Mouse (Mus musculus): ENCODE data around the gene Pah. TPM values are rescaled to one million over a fixed set of nuclear protein-coding genes. Genes with fewer than 3 reads are reported as not detected.

Pah gene
- polyA plus RNA-seq, 1 experiment from 2014 or later = not detected

- no peaks in the 10 kb centered on the region for H3K36me3 ChIP-seq (ENCODE audit: control insufficient read depth, insufficient read depth, low read length)
- no peaks in the 10 kb centered on the region for H3K9me3 ChIP-seq (ENCODE audit: control insufficient read depth, low read length)
- no peak overlapping the region for H3K9ac ChIP-seq (ENCODE audit: low read length)
- ATAC-seq (ENCODE audit: insufficient number of reproducible peaks, insufficient read depth, low FRiP score, low read depth) = no peak
- peak overlapping the region; percentile 37 for H3K4me2 ChIP-seq (ENCODE audit: low read length)
- WGBS = under 1% methylated on average over 16 of the region's 16 CpGs
- no peak overlapping the region for H3K27ac ChIP-seq (replicated peaks in 1 of 2; ENCODE audit: control insufficient read depth in 1 of 2, insufficient read depth in 1 of 2, low read depth in 2 of 2, low read length in 2 of 2)
- H3K27me3 ChIP-seq (ENCODE audit: control insufficient read depth, insufficient read depth, low read length) = peaks cover 93% of the 10 kb centered on the region
- no peak overlapping the region for H3K4me3 ChIP-seq (ENCODE audit: control insufficient read depth in 1 of 2, insufficient read depth in 1 of 2, low read depth in 1 of 2, low read length in 2 of 2)
- H3K4me1 ChIP-seq (ENCODE audit: control insufficient read depth in 2 of 2, insufficient read depth in 2 of 2, low read length in 2 of 2) = peaks cover 5 to 12% of the 10 kb centered on the region in 2 experiments; a peak in 3 of 4 replicates
Measured at GRCm38 (mm10) chr10:87488429-87489145, 33.0 kb upstream of the Pah start.

- Histone ChIP-seq H3K36me3 (ENCODE audit: control insufficient read depth, insufficient read depth, low read length) (no peaks in the 10 kb centered on the region), H3K4me3 (ENCODE audit: control insufficient read depth in 1 of 2, insufficient read depth in 1 of 2, low read depth in 1 of 2, low read length in 2 of 2) (no peak overlapping the region), H3K4me1 (ENCODE audit: control insufficient read depth in 2 of 2, insufficient read depth in 2 of 2, low read length in 2 of 2) (peaks cover 5 to 19% of the 10 kb centered on the region in 2 experiments), H3K9ac (ENCODE audit: low read length) (no peak overlapping the region), H3K9me3 (ENCODE audit: control insufficient read depth, low read length) (no peaks in the 10 kb centered on the region), H3K27me3 (ENCODE audit: control insufficient read depth, insufficient read depth, low read length) (peaks cover 98% of the 10 kb centered on the region), H3K27ac (replicated peaks in 1 of 2; ENCODE audit: control insufficient read depth in 1 of 2, insufficient read depth in 1 of 2, low read depth in 2 of 2, low read length in 2 of 2) (no peak overlapping the region), H3K4me2 (ENCODE audit: low read length) (no peak overlapping the region)
- ATAC-seq (ENCODE audit: insufficient number of reproducible peaks, insufficient read depth, low FRiP score, low read depth) = no peak
- 8% methylated on average over 18 of the region's 18 CpGs for WGBS
Measured at GRCm38 (mm10) chr10:87489246-87490009, 32.2 kb upstream of the Pah start.

DNA sequence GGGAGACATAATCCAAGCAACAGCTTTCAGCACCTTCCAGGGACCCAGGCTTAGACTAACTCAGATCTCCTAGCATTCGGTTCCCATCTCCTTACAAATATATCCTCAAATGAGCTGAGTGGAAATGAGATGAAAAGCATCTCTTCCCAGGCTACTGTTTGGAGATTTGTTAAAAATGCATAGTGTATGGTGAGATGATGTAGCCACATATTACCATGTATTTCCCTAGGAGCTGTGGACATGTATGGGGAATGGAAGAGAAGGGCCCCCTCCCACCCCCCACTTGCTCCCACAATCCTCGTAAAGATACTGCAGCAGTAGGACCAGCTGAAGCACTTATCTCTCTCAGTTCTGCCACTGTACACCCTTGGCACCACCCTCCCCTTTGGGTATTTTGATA lies 31.3 kb upstream of the Pah start:
- no peak overlapping the region for H3K4me3 ChIP-seq (ENCODE audit: control insufficient read depth in 1 of 2, insufficient read depth in 1 of 2, low read depth in 1 of 2, low read length in 2 of 2)
- H3K9me3 ChIP-seq (ENCODE audit: control insufficient read depth, low read length) = no peaks in the 10 kb centered on the region
- H3K4me1 ChIP-seq (ENCODE audit: control insufficient read depth in 2 of 2, insufficient read depth in 2 of 2, low read length in 2 of 2) = peaks cover 5 to 22% of the 10 kb centered on the region in 2 experiments
- no peak for ATAC-seq (ENCODE audit: insufficient number of reproducible peaks, insufficient read depth, low FRiP score, low read depth)
- H3K36me3 ChIP-seq (ENCODE audit: control insufficient read depth, insufficient read depth, low read length) = no peaks in the 10 kb centered on the region
- 13% methylated on average over 2 of the region's 2 CpGs for WGBS
- H3K4me2 ChIP-seq (ENCODE audit: low read length) = no peak overlapping the region
- H3K27ac ChIP-seq (replicated peaks in 1 of 2; ENCODE audit: control insufficient read depth in 1 of 2, insufficient read depth in 1 of 2, low read depth in 2 of 2, low read length in 2 of 2) = no peak overlapping the region
- peaks cover 98% of the 10 kb centered on the region for H3K27me3 ChIP-seq (ENCODE audit: control insufficient read depth, insufficient read depth, low read length)
- H3K9ac ChIP-seq (ENCODE audit: low read length) = no peak overlapping the region

GRCm38 (mm10) chr10:87491485-87492040 lies 30.0 kb upstream of the Pah start:
- H3K9ac ChIP-seq (ENCODE audit: low read length) = no peak overlapping the region
- WGBS = 8% methylated on average over 11 of the region's 11 CpGs
- H3K9me3 ChIP-seq (ENCODE audit: control insufficient read depth, low read length) = no peaks in the 10 kb centered on the region; the same call in 1 of the 2 replicates
- no peaks in the 10 kb centered on the region for H3K36me3 ChIP-seq (ENCODE audit: control insufficient read depth, insufficient read depth, low read length)
- no peak overlapping the region for H3K4me3 ChIP-seq (ENCODE audit: control insufficient read depth in 1 of 2, insufficient read depth in 1 of 2, low read depth in 1 of 2, low read length in 2 of 2)
- H3K4me1 ChIP-seq (ENCODE audit: control insufficient read depth in 2 of 2, insufficient read depth in 2 of 2, low read length in 2 of 2) = peaks cover 0 to 13% of the 10 kb centered on the region in 2 experiments; a peak in 2 of 4 replicates
- peaks cover 96% of the 10 kb centered on the region for H3K27me3 ChIP-seq (ENCODE audit: control insufficient read depth, insufficient read depth, low read length)
- no peak for ATAC-seq (ENCODE audit: insufficient number of reproducible peaks, insufficient read depth, low FRiP score, low read depth)
- H3K4me2 ChIP-seq (ENCODE audit: low read length) = no peak overlapping the region
- no peak overlapping the region for H3K27ac ChIP-seq (replicated peaks in 1 of 2; ENCODE audit: control insufficient read depth in 1 of 2, insufficient read depth in 1 of 2, low read depth in 2 of 2, low read length in 2 of 2)

GRCm38 (mm10) chr10:87492332-87492660 lies 29.3 kb upstream of the Pah start:
- no peak overlapping the region; the same call in 1 of the 2 replicates for H3K9ac ChIP-seq (ENCODE audit: low read length)
- WGBS = under 1% methylated on average over 26 of the region's 26 CpGs
- ATAC-seq (ENCODE audit: insufficient number of reproducible peaks, insufficient read depth, low FRiP score, low read depth) = no peak

DNA sequence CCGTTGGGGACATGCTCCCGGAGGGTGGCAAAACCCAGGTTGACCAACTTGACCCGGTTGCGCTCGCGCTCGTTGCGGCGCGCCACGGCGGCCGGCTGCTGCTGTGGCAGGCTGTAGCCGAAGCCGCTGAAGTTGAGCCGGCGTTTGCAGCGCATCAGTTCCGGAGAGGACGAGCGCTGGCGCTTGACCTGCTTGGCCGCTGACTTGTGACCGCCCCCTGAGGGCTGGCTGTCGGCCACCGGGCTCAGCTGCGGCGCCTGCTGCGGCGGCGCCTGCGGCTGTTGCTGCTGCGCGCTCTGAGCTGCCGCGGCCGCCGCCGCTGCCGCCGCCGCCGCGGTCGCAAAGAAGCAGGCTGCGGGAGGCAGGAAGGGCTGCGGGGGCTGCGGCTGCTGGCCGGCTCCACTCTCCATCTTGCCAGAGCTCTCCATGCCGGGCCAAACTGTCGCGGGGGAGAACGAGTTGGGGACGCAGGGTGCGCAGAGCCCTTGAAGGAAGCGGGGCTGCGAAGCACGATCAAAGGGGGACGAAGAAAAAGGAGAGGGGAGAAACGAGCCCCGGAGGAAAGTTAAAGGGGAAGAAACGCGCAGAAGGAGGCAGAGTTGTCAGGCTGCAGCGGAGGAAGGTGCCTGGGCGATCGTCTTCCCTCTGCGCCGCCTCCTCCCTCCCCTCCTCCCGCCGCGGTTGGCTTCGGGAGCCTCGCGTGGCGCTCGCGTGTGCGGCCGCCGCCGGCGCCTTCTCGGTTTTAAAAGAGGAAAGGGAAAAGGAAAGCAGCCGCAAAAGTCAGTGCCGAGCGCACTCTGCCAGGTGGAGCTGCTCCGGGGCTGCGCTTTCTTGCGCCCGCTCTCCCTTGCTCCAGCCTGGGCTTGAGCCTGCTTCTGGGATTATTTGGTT lies 28.7 kb upstream of the Pah start:
- peaks cover 0 to 13% of the 10 kb centered on the region in 2 experiments; a peak in 2 of 4 replicates for H3K4me1 ChIP-seq (ENCODE audit: control insufficient read depth in 2 of 2, insufficient read depth in 2 of 2, low read length in 2 of 2)
- no peaks in the 10 kb centered on the region for H3K36me3 ChIP-seq (ENCODE audit: control insufficient read depth, insufficient read depth, low read length)
- peak overlapping the region; percentile 99 for H3K4me2 ChIP-seq (ENCODE audit: low read length)
- under 1% methylated on average over 72 of the region's 90 CpGs for WGBS
- H3K27me3 ChIP-seq (ENCODE audit: control insufficient read depth, insufficient read depth, low read length) = peaks cover 94% of the 10 kb centered on the region
- ATAC-seq (ENCODE audit: insufficient number of reproducible peaks, insufficient read depth, low FRiP score, low read depth) = peak; percentile 66; the same call in 1 of the 2 replicates
- H3K9ac ChIP-seq (ENCODE audit: low read length) = peak overlapping the region; percentile 50
- H3K9me3 ChIP-seq (ENCODE audit: control insufficient read depth, low read length) = no peaks in the 10 kb centered on the region; the same call in 1 of the 2 replicates
- no peak overlapping the region for H3K27ac ChIP-seq (replicated peaks in 1 of 2; ENCODE audit: control insufficient read depth in 1 of 2, insufficient read depth in 1 of 2, low read depth in 2 of 2, low read length in 2 of 2)
- H3K4me3 ChIP-seq (ENCODE audit: control insufficient read depth in 1 of 2, insufficient read depth in 1 of 2, low read depth in 1 of 2, low read length in 2 of 2) = peak overlapping the region; percentile 59 to 61

More at GRCm38 (mm10) chr10:87492332-87492660, 29.3 kb upstream of the Pah start:
- Histone ChIP-seq H3K4me2 (ENCODE audit: low read length) (peak overlapping the region; percentile 99), H3K9me3 (ENCODE audit: control insufficient read depth, low read length) (no peaks in the 10 kb centered on the region; the same call in 1 of the 2 replicates), H3K27me3 (ENCODE audit: control insufficient read depth, insufficient read depth, low read length) (peaks cover 96% of the 10 kb centered on the region), H3K4me3 (ENCODE audit: control insufficient read depth in 1 of 2, insufficient read depth in 1 of 2, low read depth in 1 of 2, low read length in 2 of 2) (peak overlapping the region; percentile 59 to 61), H3K36me3 (ENCODE audit: control insufficient read depth, insufficient read depth, low read length) (no peaks in the 10 kb centered on the region), H3K4me1 (ENCODE audit: control insufficient read depth in 2 of 2, insufficient read depth in 2 of 2, low read length in 2 of 2) (peaks cover 0 to 13% of the 10 kb centered on the region in 2 experiments; a peak in 2 of 4 replicates), H3K27ac (replicated peaks in 1 of 2; ENCODE audit: control insufficient read depth in 1 of 2, insufficient read depth in 1 of 2, low read depth in 2 of 2, low read length in 2 of 2) (no peak overlapping the region)

DNA sequence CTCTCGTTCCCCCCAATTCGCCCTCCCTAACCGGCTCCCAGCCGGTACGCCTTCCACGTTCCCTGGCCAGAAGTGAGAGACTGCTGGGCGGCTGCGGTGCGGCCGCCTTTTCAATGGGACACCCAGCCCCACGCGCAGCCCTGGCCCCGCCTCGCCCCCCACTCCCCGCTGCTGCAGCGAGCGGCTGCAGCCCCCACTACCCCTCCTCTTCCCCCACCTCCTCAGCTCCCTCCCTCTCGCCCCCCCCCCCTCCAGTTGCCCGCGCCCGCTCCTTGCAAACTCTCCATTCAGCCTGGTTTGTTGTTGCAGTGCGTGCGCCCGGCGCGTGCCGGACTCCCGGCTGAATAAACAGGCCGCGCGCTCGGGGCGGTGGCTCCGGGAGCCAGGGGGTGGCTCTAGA lies 28.0 kb upstream of the Pah start, which contains the start of gene Ascl1:
Gene Ascl1, minus strand, starts transcription at position 85 of the 400 bp plus-strand sequence.
- peaks cover 92% of the 10 kb centered on the region for H3K27me3 ChIP-seq (ENCODE audit: control insufficient read depth, insufficient read depth, low read length)
- H3K4me1 ChIP-seq (ENCODE audit: control insufficient read depth in 2 of 2, insufficient read depth in 2 of 2, low read length in 2 of 2) = peaks cover 0 to 13% of the 10 kb centered on the region in 2 experiments; a peak in 2 of 4 replicates
- H3K36me3 ChIP-seq (ENCODE audit: control insufficient read depth, insufficient read depth, low read length) = no peaks in the 10 kb centered on the region
- peak within 1 kb of the TSS; percentile 99 for H3K4me2 ChIP-seq (ENCODE audit: low read length)
- peak within 1 kb of the TSS; percentile 59 to 61 for H3K4me3 ChIP-seq (ENCODE audit: control insufficient read depth in 1 of 2, insufficient read depth in 1 of 2, low read depth in 1 of 2, low read length in 2 of 2)
- no peak within 1 kb of the TSS for H3K27ac ChIP-seq (replicated peaks in 1 of 2; ENCODE audit: control insufficient read depth in 1 of 2, insufficient read depth in 1 of 2, low read depth in 2 of 2, low read length in 2 of 2)
- 1% methylated on average over 32 of the region's 34 CpGs for WGBS
- H3K9ac ChIP-seq (ENCODE audit: low read length) = peak within 1 kb of the TSS; percentile 50
- no peak for ATAC-seq (ENCODE audit: insufficient number of reproducible peaks, insufficient read depth, low FRiP score, low read depth)
- H3K9me3 ChIP-seq (ENCODE audit: control insufficient read depth, low read length) = no peaks in the 10 kb centered on the region; the same call in 1 of the 2 replicates
